In the genomic region with DNA sequence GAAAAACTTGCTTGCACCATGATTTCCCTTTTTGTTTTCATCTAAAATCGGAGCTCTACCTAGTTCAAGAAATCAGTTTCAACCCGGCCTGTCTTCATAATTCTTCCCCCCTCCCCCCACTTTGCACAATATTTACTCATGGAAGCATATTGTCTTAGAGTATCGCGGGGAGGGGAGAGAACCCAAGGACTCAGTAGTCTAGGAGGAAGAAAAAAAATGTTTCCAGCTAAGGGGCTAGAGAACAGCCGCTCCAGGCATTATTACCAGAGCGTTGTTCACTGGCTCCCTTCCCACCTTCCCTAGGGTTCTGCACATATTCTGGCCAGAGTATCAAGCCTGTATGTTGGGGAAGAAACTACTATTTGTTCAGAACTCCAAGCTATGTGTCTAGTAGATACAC, we compare ENCODE assay signal across 8 mouse cellular contexts.
DNase-seq lines count a peak whose midpoint lies in the region; ATAC-seq lines count a peak whose summit lies in the region.

No protein-coding gene starts in this region.

- peak overlapping the region; percentile 46; the same call in 1 of the 2 replicates for H3K4me3 ChIP-seq in kidney, embryonic 14.5 days (ENCODE audit: low read length)
- peak overlapping the region; percentile 80 for H3K4me3 ChIP-seq in brown adipose tissue, adult 24 weeks (ENCODE audit: insufficient read depth, low read depth, low read length)
- peak overlapping the region; percentile 51 for H3K4me3 ChIP-seq in hindbrain, embryonic 13.5 days
- peak overlapping the region; percentile 46 for H3K4me3 ChIP-seq in midbrain, embryonic 14.5 days (replicated peaks; ENCODE audit: low read depth, low read length)

- peaks cover 3% of the 10 kb centered on the region; the same call in 1 of the 2 replicates for H3K36me3 ChIP-seq in kidney, embryonic 14.5 days (ENCODE audit: control insufficient read depth, insufficient read depth, low read length)
- peaks cover 1% of the 10 kb centered on the region; the same call in 1 of the 2 replicates for H3K36me3 ChIP-seq in hindbrain, embryonic 13.5 days
- no peaks in the 10 kb centered on the region for H3K36me3 ChIP-seq in midbrain, embryonic 14.5 days (ENCODE audit: control insufficient read depth, insufficient read depth, low read length)

- H3K27me3 ChIP-seq in kidney, embryonic 14.5 days (ENCODE audit: control insufficient read depth, insufficient read depth, low read length) = no peaks in the 10 kb centered on the region
- H3K27me3 ChIP-seq in hindbrain, embryonic 13.5 days = no peaks in the 10 kb centered on the region
- H3K27me3 ChIP-seq in midbrain, embryonic 14.5 days (ENCODE audit: control insufficient read depth, insufficient read depth, low read length) = no peaks in the 10 kb centered on the region

- peak overlapping the region; percentile 44 for H3K4me2 ChIP-seq in kidney, embryonic 14.5 days (replicated peaks; ENCODE audit: low read depth, low read length)
- H3K4me2 ChIP-seq in hindbrain, embryonic 13.5 days = peak overlapping the region; percentile 56
- H3K4me2 ChIP-seq in midbrain, embryonic 14.5 days (ENCODE audit: low read length) = peak overlapping the region; percentile 60

- 38% methylated on average over 6 of the region's 6 CpGs for whole genome bisulfite sequencing in kidney, embryonic 14.5 days
- WGBS in hindbrain, embryonic 13.5 days = 28% methylated on average over 5 of the region's 6 CpGs
- 36% methylated on average over 6 of the region's 6 CpGs for WGBS in midbrain, embryonic 14.5 days

- no peaks in the 10 kb centered on the region for H3K9me3 ChIP-seq in kidney, embryonic 14.5 days (ENCODE audit: control insufficient read depth, low read length)
- H3K9me3 ChIP-seq in hindbrain, embryonic 13.5 days = no peaks in the 10 kb centered on the region
- H3K9me3 ChIP-seq in midbrain, embryonic 14.5 days (ENCODE audit: control insufficient read depth, low read length) = no peaks in the 10 kb centered on the region

- no peak overlapping the region for H3K27ac ChIP-seq in kidney, embryonic 14.5 days (ENCODE audit: low read depth, low read length)
- H3K27ac ChIP-seq in brown adipose tissue, adult 24 weeks (replicated peaks; ENCODE audit: low read depth, low read length) = peak overlapping the region; percentile 83
- H3K27ac ChIP-seq in hindbrain, embryonic 13.5 days = no peak overlapping the region
- H3K27ac ChIP-seq in midbrain, embryonic 14.5 days (replicated peaks; ENCODE audit: low read depth, low read length) = no peak overlapping the region

- H3K9ac ChIP-seq in kidney, embryonic 14.5 days (ENCODE audit: low read depth, low read length) = peak overlapping the region; percentile 31; the same call in 1 of the 2 replicates
- H3K9ac ChIP-seq in hindbrain, embryonic 13.5 days = no peak overlapping the region; the same call in 1 of the 2 replicates
- no peak overlapping the region; the same call in 1 of the 2 replicates for H3K9ac ChIP-seq in midbrain, embryonic 14.5 days (replicated peaks; ENCODE audit: low read length)

- DNase-seq in kidney, adult 9 months = no peak
- no peak for DNase-seq in midbrain, embryonic 14.5 days
- DNase-seq in testis, postnatal 10 days (ENCODE audit: low spot score) = no peak
- no peak for DNase-seq in urinary bladder, postnatal 25 days (ENCODE audit: low spot score)
- DNase-seq in frontal cortex, postnatal 10 days (ENCODE audit: low spot score in 2 of 2) = no peak

- H3K4me1 ChIP-seq in kidney, embryonic 14.5 days (ENCODE audit: control insufficient read depth, insufficient read depth, low read length) = no peaks in the 10 kb centered on the region
- H3K4me1 ChIP-seq in brown adipose tissue, adult 24 weeks (ENCODE audit: control insufficient read depth, insufficient read depth, insufficient read length, low read length) = no peaks in the 10 kb centered on the region; the same call in 1 of the 2 replicates
- H3K4me1 ChIP-seq in hindbrain, embryonic 13.5 days (replicated peaks) = 0 out of 2 replicates have a peak, but pooled peaks cover 3% of the 10 kb centered on the region
- H3K4me1 ChIP-seq in midbrain, embryonic 14.5 days (ENCODE audit: control insufficient read depth, insufficient read depth, low read length) = no peaks in the 10 kb centered on the region

- 0 out of 2 replicates have a peak, but pooled peaks have one; percentile 8 for ATAC-seq in kidney, embryonic 14.5 days (ENCODE audit: low FRiP score, low TSS enrichment)
- ATAC-seq in hindbrain, embryonic 13.5 days (ENCODE audit: low FRiP score) = peak; percentile 63
- ATAC-seq in midbrain, embryonic 14.5 days (ENCODE audit: low FRiP score, low TSS enrichment) = peak; percentile 43; the same call in 1 of the 2 replicates

Comparison
In these comparisons a context has a peak if more than half of its experiments do, and no peak if none do; other contexts are left out.
1. ATAC-seq: peak in every context shown above with its lines; median percentile 63 in hindbrain, embryonic 13.5 days; 43 in midbrain, embryonic 14.5 days; 8 in kidney, embryonic 14.5 days.